Mouse (Mus musculus) bone marrow macrophage, adult 2 months (primary cell): ENCODE measurements around the gene Bmf.

Source experiments
- CTCF ChIP-seq: IDR thresholded peaks from 2 replicates; pipeline ENCODE4 v1.5.1; 2012; ENCODE audit warnings: low read depth, mild to moderate bottlenecking, low read length, moderate library complexity
- POLR2A ChIP-seq: IDR thresholded peaks from 2 replicates; pipeline ENCODE4 v1.6.1; 2012; ENCODE audit warnings: mild to moderate bottlenecking, low read depth, low read length, borderline replicate concordance

DNA sequence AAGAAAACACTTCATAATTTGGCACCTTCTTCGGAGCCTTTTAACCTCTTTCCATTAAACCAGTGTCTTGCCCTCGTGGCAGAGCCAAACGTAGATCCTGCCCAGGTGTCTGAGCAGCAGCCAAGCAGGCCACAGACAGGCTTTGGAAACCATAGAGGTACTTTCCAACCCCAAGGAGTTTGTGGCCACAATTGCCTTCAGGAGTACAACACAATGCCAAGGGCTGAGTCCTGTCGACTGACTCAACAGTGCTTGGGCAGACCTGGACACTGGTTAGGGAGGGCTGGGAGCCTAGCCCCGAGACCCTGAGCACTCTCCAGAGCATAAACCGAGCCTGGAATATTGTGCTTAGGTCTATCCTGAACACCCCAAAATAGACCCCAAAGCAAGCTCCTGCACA is 13.4 kb downstream of the Bmf start:
- TF ChIP-seq POLR2A: no peak
- no peak for TF ChIP-seq CTCF
